Mouse (Mus musculus) liver, embryonic 13.5 days (tissue): Measurements from ENCODE around the gene Apbb2. TPM values are rescaled to one million over a fixed set of nuclear protein-coding genes. Genes with fewer than 3 reads are reported as not detected.
"Not testable (repeated sequence)": the region's sequence is repeated elsewhere in the genome, so short reads cannot be mapped to it uniquely, and the experiment has no call there.

Experiments used
- ATAC-seq: fragments of 200-750 bp; cut with Nextera tagmentation; 2 replicates; pipeline ENCODE4 v1.8.0; 2017; ENCODE audit warnings: low read depth, mild to moderate bottlenecking, moderate number of reproducible peaks, moderate library complexity
- DNase-seq: peaks from one replicate; pipeline ENCODE4 v3.0.0; 2022
- H3K27ac ChIP-seq: fragments of 300-500 bp; sonication (generic); 2 replicates; pipeline ENCODE4 v1.5.1; 2015; ENCODE audit warnings: moderate library complexity, mild to moderate bottlenecking, inconsistent platforms
- H3K27me3 ChIP-seq: fragments of 300-500 bp; sonication (generic); 2 replicates; pipeline ENCODE4 v1.6.1; 2015; ENCODE audit warnings: mild to moderate bottlenecking, inconsistent platforms
- H3K36me3 ChIP-seq: fragments of 300-500 bp; sonication (generic); 2 replicates; pipeline ENCODE4 v1.6.1; 2015; ENCODE audit warnings: mild to moderate bottlenecking, inconsistent platforms
- H3K4me1 ChIP-seq: fragments of 300-500 bp; sonication (generic); replicated peaks from 2 replicates; pipeline ENCODE4 v1.6.1; 2015; ENCODE audit warnings: inconsistent platforms
- H3K4me2 ChIP-seq: fragments of 300-500 bp; sonication (generic); 2 replicates; pipeline ENCODE4 v1.6.1; 2015; ENCODE audit warnings: inconsistent platforms, mild to moderate bottlenecking, moderate library complexity
- H3K4me3 ChIP-seq: fragments of 300-500 bp; sonication (generic); replicated peaks from 2 replicates; pipeline ENCODE4 v1.5.1; 2015; ENCODE audit warnings: mild to moderate bottlenecking, inconsistent platforms
- H3K9ac ChIP-seq: fragments of 300-500 bp; sonication (generic); 2 replicates; pipeline ENCODE4 v1.6.1; 2015; ENCODE audit warnings: mild to moderate bottlenecking, inconsistent platforms
- H3K9me3 ChIP-seq: fragments of 300-500 bp; sonication (generic); replicated peaks from 2 replicates; pipeline ENCODE4 v1.6.1; 2016; ENCODE audit warnings: inconsistent platforms
- WGBS: fragments of 180-500 bp; shearing (Covaris S2); methylation state at CpG from one replicate; pipeline ENCODE4 v1.1.7; 2015; ENCODE audit not compliant: insufficient replicate concordance; 5-methylcytosine and 5-hydroxymethylcytosine counted together
- polyA plus RNA-seq: library from polyadenylated mRNA; unstranded; fragments of >200 nt; fragmentation: Nextera tagmentation; extraction: Ambion mirVana; gene quantifications from 2 replicates; pipeline ENCODE4 v1.2.1, GENCODE M21; 2015

Gene Apbb2
- polyA plus RNA-seq, 1 experiment from 2014 or later, result 4.3 TPM

DNA sequence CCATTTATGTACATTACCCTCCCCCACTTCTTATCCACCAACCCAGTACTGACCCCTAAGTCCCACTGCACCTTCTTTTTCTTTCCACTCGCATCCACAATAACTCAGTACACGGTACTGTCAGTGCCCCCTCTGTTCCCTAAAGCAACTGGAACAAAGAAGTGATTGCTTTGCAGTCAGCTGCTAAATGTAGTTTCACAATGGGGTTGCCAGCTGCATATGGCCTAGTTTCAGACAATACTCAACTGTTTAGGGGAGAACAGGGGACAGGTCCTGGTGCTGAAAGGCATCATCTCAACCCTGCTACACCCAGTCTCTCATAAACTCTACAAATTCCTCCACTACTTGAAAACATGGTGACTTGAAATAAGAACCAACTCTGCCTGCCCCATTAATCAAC lies 347.4 kb downstream of the Apbb2 start:
- ATAC-seq (no peak), DNase-seq (no peak)
- Histone ChIP-seq H3K27ac (no peak overlapping the region), H3K4me2 (no peak overlapping the region), H3K4me3 (no peak overlapping the region), H3K36me3 (no peaks in the 10 kb centered on the region), H3K4me1 (no peaks in the 10 kb centered on the region), H3K27me3 (no peaks in the 10 kb centered on the region), H3K9ac (no peak overlapping the region), H3K9me3 (no peaks in the 10 kb centered on the region)
- WGBS, result 65% methylated on average over 2 of the region's 2 CpGs

DNA sequence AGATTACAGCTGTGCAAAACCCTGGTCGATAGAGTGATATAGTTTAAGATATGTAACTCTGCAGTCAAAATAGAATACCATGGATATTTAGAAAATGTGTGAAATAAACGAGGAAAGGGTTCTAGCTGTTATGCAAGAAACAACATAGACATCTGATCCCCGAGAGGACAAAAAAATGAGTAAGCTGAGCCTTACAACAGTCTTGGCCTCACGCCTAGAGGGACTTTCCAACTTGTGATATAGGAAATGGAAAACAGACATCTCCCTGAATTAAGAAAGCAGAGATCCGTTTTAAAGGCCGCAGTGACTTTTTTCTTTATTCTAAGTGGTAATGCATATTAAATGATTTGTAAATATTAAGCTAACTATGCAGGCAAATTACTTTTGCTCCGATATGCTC lies 349.0 kb downstream of the Apbb2 start:
- Histone ChIP-seq H3K27me3 (no peaks in the 10 kb centered on the region), H3K36me3 (no peaks in the 10 kb centered on the region), H3K9me3 (no peaks in the 10 kb centered on the region), H3K9ac (no peak overlapping the region), H3K4me2 (no peak overlapping the region), H3K4me3 (no peak overlapping the region), H3K4me1 (no peaks in the 10 kb centered on the region), H3K27ac (no peak overlapping the region)
- WGBS, result 61% methylated on average over 7 of the region's 7 CpGs
- no peak for ATAC-seq
- no peak for DNase-seq

DNA sequence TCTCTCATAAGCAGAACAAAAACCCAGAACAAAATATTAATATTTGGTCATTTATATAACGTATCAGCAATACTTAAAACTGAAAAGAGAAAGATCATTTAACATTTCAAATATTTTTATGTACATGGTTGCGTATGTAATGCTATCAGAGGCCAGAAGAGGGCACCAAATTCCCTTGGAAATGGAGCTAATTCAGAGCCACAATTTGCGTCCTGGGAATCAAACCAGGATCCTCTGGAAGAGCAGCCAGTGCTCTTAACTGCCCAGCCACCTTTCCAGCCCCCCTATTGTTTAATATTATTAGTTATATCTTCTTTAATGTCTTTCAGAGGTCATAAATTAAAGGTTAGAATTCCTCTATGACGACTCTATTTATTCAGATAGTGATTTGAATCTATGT lies 355.2 kb downstream of the Apbb2 start:
- H3K4me1 ChIP-seq, result no peaks in the 10 kb centered on the region
- H3K27ac ChIP-seq, result no peak overlapping the region
- DNase-seq (no peak), ATAC-seq (no peak)
- 23% methylated on average over 4 of the region's 4 CpGs for WGBS
- no peak overlapping the region for H3K4me3 ChIP-seq
- H3K9me3 ChIP-seq, result no peaks in the 10 kb centered on the region
- peaks cover 20% of the 10 kb centered on the region for H3K27me3 ChIP-seq
- H3K36me3 ChIP-seq, result no peaks in the 10 kb centered on the region
- H3K9ac ChIP-seq, result no peak overlapping the region
- no peak overlapping the region for H3K4me2 ChIP-seq

DNA sequence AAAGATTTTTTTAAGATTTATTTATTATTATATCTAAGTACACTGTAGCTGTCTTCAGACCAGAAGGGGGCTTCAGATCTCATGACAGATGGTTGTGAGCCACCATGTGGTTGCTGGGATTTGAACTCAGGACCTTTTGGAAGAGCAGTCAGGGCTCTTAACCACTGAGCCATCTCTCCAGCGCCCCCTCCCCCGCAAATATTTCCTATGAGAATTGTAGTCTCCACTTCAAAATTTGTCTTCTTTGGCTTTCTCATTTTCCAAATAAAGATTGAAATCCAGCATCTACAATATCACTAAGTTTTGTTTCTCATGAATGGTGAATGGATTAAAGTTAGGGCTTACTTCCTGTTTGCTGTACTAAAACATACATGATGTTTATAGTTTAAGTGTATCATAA lies 356.1 kb downstream of the Apbb2 start:
- DNase-seq, result no peak
- H3K9me3 ChIP-seq, result no peaks in the 10 kb centered on the region
- no peak overlapping the region for H3K4me3 ChIP-seq
- no peak overlapping the region for H3K27ac ChIP-seq
- 58% methylated on average over 2 of the region's 2 CpGs for WGBS
- H3K4me2 ChIP-seq, result no peak overlapping the region
- H3K36me3 ChIP-seq, result no peaks in the 10 kb centered on the region
- no peak overlapping the region for H3K9ac ChIP-seq
- H3K27me3 ChIP-seq, result peaks cover 20% of the 10 kb centered on the region
- ATAC-seq, result no peak
- H3K4me1 ChIP-seq, result no peaks in the 10 kb centered on the region

DNA sequence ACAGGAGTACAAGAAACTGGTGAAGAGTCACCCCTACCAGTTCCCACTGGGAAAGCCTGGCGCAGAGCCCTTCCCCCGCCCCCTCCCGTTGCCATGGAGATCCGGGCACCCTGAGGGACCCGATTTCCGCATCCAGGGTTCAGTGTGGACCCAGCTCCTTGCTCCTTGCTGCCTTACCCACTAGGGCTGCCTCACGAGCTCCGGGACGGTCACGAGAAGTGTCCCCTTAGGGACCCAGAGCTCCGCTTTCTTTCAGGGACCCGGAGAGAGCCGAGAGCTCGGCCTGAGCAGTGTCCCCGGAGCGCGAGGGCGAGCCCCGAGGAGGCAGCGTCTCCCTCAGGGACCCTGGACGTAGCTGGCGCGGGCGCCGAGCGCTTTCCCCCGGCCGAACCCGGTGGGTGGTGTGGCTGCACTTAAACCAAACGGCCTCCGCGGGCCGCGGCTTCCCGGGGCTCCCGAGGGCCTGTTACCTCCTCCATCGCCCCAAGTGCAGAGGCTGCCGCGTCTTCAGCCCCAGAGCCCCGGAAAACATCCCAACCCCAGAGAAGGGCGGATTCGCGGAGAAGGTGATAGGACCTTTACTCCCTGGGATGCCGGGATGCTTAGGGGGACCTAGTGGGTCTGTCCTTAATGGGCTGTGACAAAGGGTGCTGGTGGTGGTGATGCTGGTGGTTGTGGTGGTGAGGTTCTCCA lies 358.7 kb downstream of the Apbb2 start, which contains the start of gene Nsun7:
Nsun7 (plus strand) TSS at position 142 of the 693 bp plus-strand sequence.
- H3K4me1 ChIP-seq, result no peaks in the 10 kb centered on the region
- no peak within 1 kb of the TSS for H3K27ac ChIP-seq
- peak within 1 kb of the TSS; percentile 48 for H3K4me3 ChIP-seq
- WGBS, result 2% methylated on average over 44 of the region's 44 CpGs
- no peaks in the 10 kb centered on the region for H3K36me3 ChIP-seq
- H3K9ac ChIP-seq, result peak within 1 kb of the TSS; percentile 33; the same call in 1 of the 2 replicates
- H3K9me3 ChIP-seq, result no peaks in the 10 kb centered on the region
- ATAC-seq (no peak), DNase-seq (no peak)
- peaks cover 20% of the 10 kb centered on the region for H3K27me3 ChIP-seq
- H3K4me2 ChIP-seq, result peak within 1 kb of the TSS; percentile 63

DNA sequence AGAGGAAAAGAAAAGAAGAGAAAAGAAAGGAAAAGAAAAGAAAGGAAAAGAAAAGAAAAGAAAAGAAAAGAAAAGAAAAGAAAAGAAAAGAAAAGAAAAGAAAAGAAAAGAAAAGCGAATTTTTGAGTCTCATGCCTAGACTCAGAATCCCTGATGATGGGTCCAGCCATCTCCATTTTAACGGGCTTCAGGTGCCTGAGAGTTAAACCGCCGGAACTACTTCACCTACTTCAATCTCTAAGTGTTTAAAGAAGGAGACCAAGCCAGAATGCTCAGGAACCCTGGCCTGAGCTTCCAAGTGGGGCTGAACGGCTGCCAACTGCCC lies 359.2 kb downstream of the Apbb2 start:
- Histone ChIP-seq H3K4me2 (peak overlapping the region; percentile 63), H3K4me3 (peak overlapping the region; percentile 48), H3K27me3 (peaks cover 20% of the 10 kb centered on the region)
- not testable (repeated sequence) for H3K4me1 ChIP-seq, ATAC-seq, H3K9me3 ChIP-seq, DNase-seq, H3K9ac ChIP-seq, H3K36me3 ChIP-seq, H3K27ac ChIP-seq
- WGBS, result 17% methylated on average over 5 of the region's 5 CpGs

DNA sequence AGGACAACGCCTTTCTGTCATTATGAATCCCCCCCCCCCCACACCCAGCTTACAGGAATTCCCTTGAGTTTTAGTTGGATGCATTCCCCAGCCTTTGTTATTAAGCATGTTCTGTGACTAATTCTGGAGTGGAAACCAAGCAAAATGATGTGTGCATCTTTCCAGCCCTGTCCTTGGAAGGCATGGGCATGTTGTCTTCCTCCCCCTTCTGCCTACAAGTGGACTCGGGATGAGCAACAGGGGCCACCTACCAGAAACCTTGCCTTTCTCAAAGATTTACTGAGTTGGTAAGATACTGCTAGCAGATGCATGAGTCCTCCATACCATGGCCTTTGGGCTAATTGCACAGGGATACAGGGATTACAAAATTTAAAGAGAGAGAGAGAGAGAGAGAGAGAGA lies 359.6 kb downstream of the Apbb2 start:
- no peaks in the 10 kb centered on the region for H3K4me1 ChIP-seq
- WGBS, result 45% methylated on average over 2 of the region's 2 CpGs
- peaks cover 20% of the 10 kb centered on the region for H3K27me3 ChIP-seq
- H3K27ac ChIP-seq, result no peak overlapping the region
- no peaks in the 10 kb centered on the region for H3K36me3 ChIP-seq
- H3K9me3 ChIP-seq, result no peaks in the 10 kb centered on the region
- H3K4me3 ChIP-seq, result no peak overlapping the region
- H3K9ac ChIP-seq, result no peak overlapping the region
- ATAC-seq, result no peak
- H3K4me2 ChIP-seq, result no peak overlapping the region
- DNase-seq, result no peak

DNA sequence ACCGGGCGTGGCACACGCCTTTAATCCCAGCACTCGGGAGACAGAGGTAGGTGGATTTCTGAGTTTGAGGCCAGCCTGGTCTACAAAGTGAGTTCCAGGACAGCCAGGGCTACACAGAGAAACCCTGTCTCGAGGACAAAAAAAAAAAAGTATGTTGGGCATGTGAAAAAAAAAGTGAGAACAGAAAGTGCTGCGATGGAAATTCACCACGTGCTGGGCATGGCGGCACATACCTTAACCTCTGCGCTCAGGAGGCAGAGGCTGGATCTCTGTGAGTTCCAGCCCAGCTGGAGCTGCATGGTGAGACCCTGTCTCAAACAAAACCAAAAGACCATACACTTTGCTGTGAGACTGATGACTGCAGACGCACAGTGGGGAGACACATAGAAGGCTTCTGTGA lies 363.5 kb downstream of the Apbb2 start:
- no peaks in the 10 kb centered on the region for H3K4me1 ChIP-seq
- no peak overlapping the region for H3K27ac ChIP-seq
- no peak overlapping the region for H3K4me3 ChIP-seq
- no peak overlapping the region for H3K9ac ChIP-seq
- no peaks in the 10 kb centered on the region for H3K36me3 ChIP-seq
- no peak for DNase-seq
- H3K4me2 ChIP-seq, result no peak overlapping the region
- WGBS, result 71% methylated on average over 10 of the region's 10 CpGs
- no peaks in the 10 kb centered on the region for H3K9me3 ChIP-seq
- H3K27me3 ChIP-seq, result peaks cover 12% of the 10 kb centered on the region
- ATAC-seq, result no peak

DNA sequence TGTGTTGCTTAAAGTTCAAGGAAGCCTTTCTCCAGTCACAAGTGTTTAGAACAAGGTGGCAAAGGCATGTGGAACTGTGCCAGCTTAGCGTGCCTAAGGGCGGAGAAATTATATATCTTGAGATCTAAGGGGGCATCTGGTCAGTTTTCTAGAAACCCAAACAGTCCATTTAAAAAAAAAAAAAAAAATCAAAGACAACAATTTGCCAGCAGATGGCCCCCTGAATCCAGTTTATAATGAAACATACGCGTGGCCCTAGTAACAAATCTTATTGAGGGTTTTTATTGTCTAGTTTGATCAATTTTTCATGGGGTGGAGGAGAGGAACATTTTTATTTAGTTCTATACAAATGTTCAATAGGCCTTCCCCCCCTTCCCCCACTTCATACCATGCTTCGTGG lies 365.4 kb downstream of the Apbb2 start:
- Histone ChIP-seq H3K4me3 (no peak overlapping the region), H3K9ac (no peak overlapping the region), H3K4me1 (no peaks in the 10 kb centered on the region), H3K36me3 (no peaks in the 10 kb centered on the region), H3K4me2 (no peak overlapping the region), H3K27ac (no peak overlapping the region), H3K9me3 (no peaks in the 10 kb centered on the region), H3K27me3 (no peaks in the 10 kb centered on the region)
- no peak for DNase-seq
- ATAC-seq, result no peak
- WGBS, result 67% methylated on average over 5 of the region's 5 CpGs

Other genes starting within 250 kb of the Apbb2 start
- gene Uchl1, start 57.3 kb upstream of the Apbb2 start, polyA plus RNA-seq, result 1.7 and 2.5 TPM in 2 replicates
- gene Limch1, start 127.0 kb upstream of the Apbb2 start, polyA plus RNA-seq, result 2.0 and 2.3 TPM in 2 replicates